Mouse (Mus musculus): ENCODE measurements around the gene Iqcf1. TPM values are rescaled to one million over a fixed set of nuclear protein-coding genes. Genes with fewer than 3 reads are reported as not detected.
"Not testable (repeated sequence)": the region's sequence is repeated elsewhere in the genome, so short reads cannot be mapped to it uniquely, and the experiment has no call there.

Iqcf1 gene
- polyA plus RNA-seq, 1 experiment: not detected

DNA sequence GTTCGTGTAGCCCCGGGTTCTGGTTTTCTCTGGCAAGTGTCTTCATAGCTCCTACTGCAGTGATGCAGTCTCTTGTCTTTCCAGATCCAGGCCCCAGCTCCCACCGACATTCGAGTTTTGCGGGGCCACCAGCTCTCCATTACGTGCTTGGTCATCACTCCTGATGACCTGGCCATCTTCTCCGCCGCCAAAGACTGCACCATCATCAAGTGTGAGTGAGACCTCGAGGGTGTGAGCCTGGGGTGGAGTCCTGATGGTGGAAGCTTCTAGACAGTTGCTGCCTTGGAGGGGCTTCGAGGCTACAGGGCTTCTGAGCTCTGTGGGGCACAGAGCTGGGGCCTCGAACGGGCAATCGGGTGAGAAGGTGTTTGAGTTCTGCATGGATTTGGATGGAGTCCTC is 18.1 kb upstream of the Iqcf1 start:
- Histone ChIP-seq H3K4me1 (ENCODE audit: control insufficient read depth, insufficient read depth, low read length) (no peaks in the 10 kb centered on the region; the same call in 1 of the 2 replicates), H3K27ac (ENCODE audit: control insufficient read depth, insufficient read depth, low read depth, low read length, poor library complexity) (no peak overlapping the region), H3K4me3 (replicated peaks; ENCODE audit: control insufficient read depth, low read depth, low read length) (no peak overlapping the region)
- TF ChIP-seq CTCF (IDR thresholded peaks at IDR 0.05; ENCODE audit: control insufficient read depth, insufficient read depth, low read length) (no peak), POLR2A (IDR thresholded peaks at IDR 0.05; ENCODE audit: borderline replicate concordance, control insufficient read depth, low read depth, low read length) (no peak)
- 87% methylated on average over 13 of the region's 13 CpGs for WGBS

DNA sequence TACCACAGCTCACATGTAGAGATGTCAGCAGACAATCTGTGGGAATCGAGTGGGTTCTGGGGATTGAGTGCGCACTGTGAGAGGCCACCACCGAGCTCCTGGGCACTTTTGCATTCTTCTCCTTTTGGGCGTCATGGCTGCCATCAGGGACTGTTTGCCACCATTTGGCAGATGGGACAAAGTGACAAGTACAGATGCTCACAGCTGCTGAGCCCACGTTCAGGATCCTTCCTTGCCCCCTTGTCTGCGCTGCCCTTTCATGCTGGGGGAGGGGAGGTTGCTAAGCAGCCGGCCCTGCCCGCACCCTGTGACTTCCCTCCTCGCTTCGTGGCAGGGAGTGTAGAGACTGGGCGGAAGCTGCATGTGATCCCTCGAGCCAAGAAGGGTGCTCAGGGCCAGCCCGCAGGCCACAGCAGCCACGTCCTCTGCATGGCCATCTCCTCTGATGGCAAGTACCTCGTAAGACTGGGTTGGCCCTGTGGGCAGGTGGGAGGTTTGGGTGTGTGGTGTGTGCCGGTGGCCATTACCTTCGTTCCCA is 17.1 kb upstream of the Iqcf1 start:
- 87% methylated on average over 17 of the region's 17 CpGs for WGBS
- Histone ChIP-seq H3K4me3 (replicated peaks; ENCODE audit: control insufficient read depth, low read depth, low read length) (no peak overlapping the region), H3K4me1 (ENCODE audit: control insufficient read depth, insufficient read depth, low read length) (no peaks in the 10 kb centered on the region; the same call in 1 of the 2 replicates), H3K27ac (ENCODE audit: control insufficient read depth, insufficient read depth, low read depth, low read length, poor library complexity) (no peak overlapping the region)
- no peak for TF ChIP-seq CTCF (IDR thresholded peaks at IDR 0.05; ENCODE audit: control insufficient read depth, insufficient read depth, low read length)

DNA sequence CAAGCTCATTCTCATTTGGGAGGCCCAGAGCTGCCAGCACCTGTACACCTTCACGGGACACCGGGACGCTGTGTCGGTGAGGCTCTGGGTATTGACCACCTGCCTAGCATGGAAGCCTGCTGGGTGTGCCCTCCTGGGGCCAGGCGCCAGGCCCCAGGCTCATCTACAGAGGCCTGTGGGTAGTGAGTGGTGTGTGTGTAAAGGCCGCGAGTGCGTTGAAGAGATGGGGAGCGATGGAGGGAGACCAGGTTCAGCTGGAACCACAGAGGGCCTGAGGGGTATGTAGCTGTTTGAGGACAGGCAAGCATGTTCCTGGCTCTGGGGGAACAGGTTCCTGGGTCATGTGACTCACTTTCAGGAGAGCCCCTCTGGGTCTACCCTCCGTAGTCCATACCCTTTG is 16.6 kb upstream of the Iqcf1 start:
- H3K27ac ChIP-seq (ENCODE audit: control insufficient read depth, insufficient read depth, low read depth, low read length, poor library complexity): no peak overlapping the region
- TF ChIP-seq POLR2A (IDR thresholded peaks at IDR 0.05; ENCODE audit: borderline replicate concordance, control insufficient read depth, low read depth, low read length) (no peak), CTCF (IDR thresholded peaks at IDR 0.05; ENCODE audit: control insufficient read depth, insufficient read depth, low read length) (no peak)
- no peak overlapping the region for H3K4me3 ChIP-seq (replicated peaks; ENCODE audit: control insufficient read depth, low read depth, low read length)
- no peaks in the 10 kb centered on the region; the same call in 1 of the 2 replicates for H3K4me1 ChIP-seq (ENCODE audit: control insufficient read depth, insufficient read depth, low read length)
- WGBS: 91% methylated on average over 10 of the region's 10 CpGs

DNA sequence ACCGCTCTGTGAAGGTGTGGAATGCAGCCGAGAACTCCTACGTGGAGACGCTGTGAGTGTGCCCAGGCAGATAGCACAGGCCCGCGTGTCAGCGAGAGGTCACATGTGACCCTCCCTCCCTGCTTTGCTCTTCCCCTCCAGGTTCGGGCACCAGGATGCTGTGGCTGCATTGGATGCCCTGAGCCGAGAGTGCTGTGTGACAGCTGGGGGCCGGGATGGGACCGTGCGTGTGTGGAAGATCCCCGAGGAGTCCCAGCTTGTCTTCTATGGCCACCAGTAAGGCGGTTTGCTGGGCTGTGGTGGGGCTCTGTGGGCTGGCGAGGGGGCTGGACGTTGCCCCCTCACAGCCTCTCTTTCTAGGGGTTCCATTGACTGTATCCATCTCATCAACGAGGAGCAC is 16.2 kb upstream of the Iqcf1 start:
- H3K4me3 ChIP-seq (replicated peaks; ENCODE audit: control insufficient read depth, low read depth, low read length): no peak overlapping the region
- no peaks in the 10 kb centered on the region for H3K4me1 ChIP-seq (ENCODE audit: control insufficient read depth, insufficient read depth, low read length)
- TF ChIP-seq POLR2A (IDR thresholded peaks at IDR 0.05; ENCODE audit: borderline replicate concordance, control insufficient read depth, low read depth, low read length): no peak
- no peak for TF ChIP-seq CTCF (IDR thresholded peaks at IDR 0.05; ENCODE audit: control insufficient read depth, insufficient read depth, low read length)
- no peak overlapping the region for H3K27ac ChIP-seq (ENCODE audit: control insufficient read depth, insufficient read depth, low read depth, low read length, poor library complexity)
- WGBS: 93% methylated on average over 17 of the region's 17 CpGs

DNA sequence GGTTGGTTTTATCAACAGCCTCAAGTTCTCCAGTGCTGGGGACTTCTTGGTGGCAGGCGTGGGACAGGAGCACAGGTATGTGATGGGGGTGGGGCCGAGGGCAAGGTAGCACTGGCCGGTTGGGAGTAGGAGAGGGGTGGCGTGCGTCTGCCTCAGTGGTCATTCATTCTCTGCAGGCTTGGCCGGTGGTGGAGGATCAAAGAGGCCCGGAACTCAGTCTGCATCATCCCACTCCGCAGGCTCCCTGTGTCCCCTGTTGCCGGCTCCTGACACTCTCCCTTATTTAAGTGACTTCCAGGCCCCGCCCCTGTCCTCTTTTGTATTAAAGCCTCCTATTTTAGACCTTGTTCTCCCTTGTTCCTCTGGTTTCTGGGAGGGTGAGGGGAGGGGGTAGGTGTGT is 14.7 kb upstream of the Iqcf1 start:
- Histone ChIP-seq H3K4me1 (ENCODE audit: control insufficient read depth, insufficient read depth, low read length) (no peaks in the 10 kb centered on the region), H3K4me3 (replicated peaks; ENCODE audit: control insufficient read depth, low read depth, low read length) (no peak overlapping the region), H3K27ac (ENCODE audit: control insufficient read depth, insufficient read depth, low read depth, low read length, poor library complexity) (no peak overlapping the region)
- WGBS: 82% methylated on average over 10 of the region's 10 CpGs
- TF ChIP-seq POLR2A (IDR thresholded peaks at IDR 0.05; ENCODE audit: borderline replicate concordance, control insufficient read depth, low read depth, low read length): no peak
- TF ChIP-seq CTCF (IDR thresholded peaks at IDR 0.05; ENCODE audit: control insufficient read depth, insufficient read depth, low read length): no peak

DNA sequence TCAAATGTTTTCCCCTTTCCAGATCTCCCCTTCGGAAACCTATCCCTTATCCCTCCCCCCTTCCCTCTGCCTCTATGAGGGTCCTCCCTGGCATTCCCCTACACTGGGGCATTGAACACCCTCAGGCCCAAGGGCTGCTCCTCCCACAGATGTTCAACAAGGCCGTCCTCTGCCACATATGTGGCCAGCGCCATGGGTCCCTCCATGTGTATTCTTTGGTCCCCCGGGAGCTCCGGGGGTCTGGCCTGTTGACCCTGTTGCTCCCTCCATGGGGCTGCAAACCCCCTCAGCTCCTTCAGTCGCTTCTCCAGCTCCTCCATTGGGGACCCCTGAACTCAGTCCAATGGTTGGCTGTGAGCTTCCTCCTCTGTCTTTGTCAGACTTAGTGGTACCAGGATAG is 12.2 kb upstream of the Iqcf1 start:
- 79% methylated on average over 6 of the region's 6 CpGs for WGBS
- not testable (repeated sequence) for H3K4me1 ChIP-seq (ENCODE audit: control insufficient read depth, insufficient read depth, low read length); H3K4me3 ChIP-seq (replicated peaks; ENCODE audit: control insufficient read depth, low read depth, low read length); H3K27ac ChIP-seq (ENCODE audit: control insufficient read depth, insufficient read depth, low read depth, low read length, poor library complexity)

DNA sequence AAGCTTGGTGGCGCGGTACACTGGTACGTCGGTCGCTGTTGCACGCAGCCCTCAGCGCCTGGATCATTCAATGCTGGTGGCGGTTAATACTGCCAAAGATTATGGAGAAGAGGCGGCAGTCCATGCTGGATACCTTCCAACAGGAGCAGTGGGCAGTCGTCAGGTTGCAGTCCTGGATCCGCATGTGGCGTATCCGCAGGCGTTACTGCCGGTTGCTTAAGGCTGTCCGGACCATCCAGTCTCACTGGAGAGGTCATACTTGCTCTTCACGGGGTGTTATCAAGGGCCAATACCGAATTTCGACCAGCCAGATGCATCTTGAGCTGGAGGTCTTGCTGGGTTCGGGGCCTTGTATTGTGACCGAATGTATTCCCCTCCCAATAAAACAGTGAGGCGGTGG is 2.1 kb downstream of the Iqcf1 start:
- no peak overlapping the region for H3K27ac ChIP-seq (ENCODE audit: control insufficient read depth, insufficient read depth, low read depth, low read length, poor library complexity)
- TF ChIP-seq POLR2A (IDR thresholded peaks at IDR 0.05; ENCODE audit: borderline replicate concordance, control insufficient read depth, low read depth, low read length) (no peak), CTCF (IDR thresholded peaks at IDR 0.05; ENCODE audit: control insufficient read depth, insufficient read depth, low read length) (no peak)
- no peak overlapping the region for H3K4me3 ChIP-seq (replicated peaks; ENCODE audit: control insufficient read depth, low read depth, low read length)
- H3K4me1 ChIP-seq (ENCODE audit: control insufficient read depth, insufficient read depth, low read length): no peaks in the 10 kb centered on the region
- 86% methylated on average over 22 of the region's 22 CpGs for WGBS

DNA sequence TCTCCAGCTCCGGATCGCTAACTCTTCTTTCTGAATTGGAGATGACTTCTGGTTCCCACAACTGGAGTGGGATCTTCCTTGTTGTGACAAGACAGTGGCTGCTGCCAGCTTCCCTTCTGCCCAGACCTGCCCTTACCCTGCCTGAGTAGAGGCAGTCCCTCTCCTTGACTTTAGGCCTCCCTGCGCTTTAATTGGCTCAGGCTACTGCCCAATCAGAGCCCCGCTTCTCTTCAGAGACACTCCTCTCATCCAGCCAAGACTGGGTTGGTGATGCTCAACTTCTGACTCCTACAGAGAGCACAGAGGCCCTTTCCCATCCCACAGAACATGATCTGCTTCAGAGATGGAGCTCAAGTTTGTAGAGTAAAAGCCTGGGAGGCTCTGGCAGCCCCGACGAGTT is 4.5 kb downstream of the Iqcf1 start:
- Histone ChIP-seq H3K4me3 (replicated peaks; ENCODE audit: control insufficient read depth, low read depth, low read length) (no peak overlapping the region), H3K27ac (ENCODE audit: control insufficient read depth, insufficient read depth, low read depth, low read length, poor library complexity) (no peak overlapping the region), H3K4me1 (ENCODE audit: control insufficient read depth, insufficient read depth, low read length) (no peaks in the 10 kb centered on the region)
- WGBS: 87% methylated on average over 6 of the region's 6 CpGs
- TF ChIP-seq POLR2A (IDR thresholded peaks at IDR 0.05; ENCODE audit: borderline replicate concordance, control insufficient read depth, low read depth, low read length) (no peak), CTCF (IDR thresholded peaks at IDR 0.05; ENCODE audit: control insufficient read depth, insufficient read depth, low read length) (no peak)

DNA sequence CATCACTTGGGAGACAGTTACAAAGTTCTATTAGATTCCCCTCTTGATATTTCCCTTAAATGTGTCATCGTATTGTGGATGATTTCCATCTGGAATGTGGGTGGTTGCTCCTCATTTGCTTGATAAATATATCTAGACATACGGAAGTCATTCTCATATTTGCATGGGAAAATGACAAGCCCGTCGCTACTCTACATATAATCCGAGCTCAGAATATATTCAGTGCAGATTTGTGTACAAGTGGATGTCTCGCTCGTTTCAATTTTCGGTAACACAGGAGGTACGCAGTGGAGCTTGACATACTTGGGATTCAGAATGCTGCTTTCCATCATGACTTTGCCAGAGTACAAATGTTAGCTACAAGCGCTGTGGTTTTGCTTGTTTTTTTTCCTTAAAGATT is 9.6 kb downstream of the Iqcf1 start:
- WGBS: 82% methylated on average over 10 of the region's 10 CpGs
- Histone ChIP-seq H3K4me3 (replicated peaks; ENCODE audit: control insufficient read depth, low read depth, low read length) (no peak overlapping the region), H3K4me1 (ENCODE audit: control insufficient read depth, insufficient read depth, low read length) (no peaks in the 10 kb centered on the region), H3K27ac (ENCODE audit: control insufficient read depth, insufficient read depth, low read depth, low read length, poor library complexity) (no peak overlapping the region)
- TF ChIP-seq CTCF (IDR thresholded peaks at IDR 0.05; ENCODE audit: control insufficient read depth, insufficient read depth, low read length): no peak
- TF ChIP-seq POLR2A (IDR thresholded peaks at IDR 0.05; ENCODE audit: borderline replicate concordance, control insufficient read depth, low read depth, low read length): no peak

Data from bone marrow, adult 2 months (tissue).